Mouse (Mus musculus) right cerebral cortex, postnatal 36 days (tissue): ENCODE measurements at regions not wholly inside any gene's neighbourhood (a gene's known extent, or its start where the extent isn't known, plus 50 kb on each side); places are given as distances from the start of the nearest gene placed in this dataset.
"Not testable (repeated sequence)": the region's sequence is repeated elsewhere in the genome, so short reads cannot be mapped to it uniquely, and the experiment has no call there.

Source experiments
- DNase-seq, 2 experiments: peaks; one replicate each; pipeline ENCODE4 v3.0.0; 2022; ENCODE audit warnings: low spot score in 2 of 2, mixed read lengths in 1 of 2

DNA sequence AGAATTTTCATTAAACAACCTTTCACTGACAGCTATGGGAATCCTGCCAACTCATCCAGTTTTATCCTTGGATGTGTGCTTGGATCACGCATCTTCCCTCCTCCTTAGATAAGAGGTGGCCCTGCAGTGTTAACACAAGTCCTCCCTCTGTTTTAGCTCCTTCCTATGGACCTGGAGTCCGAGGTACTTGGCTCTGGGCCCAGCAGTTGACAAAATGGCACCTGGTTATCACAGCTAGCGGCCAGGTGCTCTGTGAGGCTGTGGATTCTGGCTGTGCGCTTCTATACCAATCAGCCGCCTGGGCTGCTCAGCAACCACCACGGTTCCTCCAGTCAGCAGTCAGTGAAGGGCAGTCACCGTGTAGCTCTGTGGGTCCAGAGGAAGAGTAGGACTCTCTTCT is 157.4 kb downstream of the Prdm2 start:
- no peak for DNase-seq

DNA sequence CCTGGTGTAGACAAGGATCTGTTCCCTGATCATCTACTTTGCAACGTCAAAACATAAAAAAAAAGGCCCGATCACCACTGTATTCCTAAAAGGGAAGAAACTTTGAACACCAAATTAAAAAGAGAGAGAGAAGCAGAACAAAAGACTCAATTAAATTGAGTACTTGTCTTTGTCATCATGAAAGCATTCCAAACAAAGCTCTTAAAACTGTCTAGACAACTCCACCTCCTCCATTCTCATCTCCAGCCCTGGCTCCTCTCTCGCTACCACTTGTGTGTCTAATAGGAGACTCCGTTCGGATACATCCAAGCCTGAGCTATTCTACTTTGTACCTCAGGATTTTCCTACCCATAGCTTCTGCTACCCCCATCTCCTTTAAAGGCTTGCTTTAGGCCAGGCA is 159.8 kb downstream of the Prdm2 start:
- DNase-seq = no peak

GRCm38 (mm10) chr4:143051205-143051604 is 161.6 kb downstream of the Prdm2 start:
- DNase-seq = no peak

DNA sequence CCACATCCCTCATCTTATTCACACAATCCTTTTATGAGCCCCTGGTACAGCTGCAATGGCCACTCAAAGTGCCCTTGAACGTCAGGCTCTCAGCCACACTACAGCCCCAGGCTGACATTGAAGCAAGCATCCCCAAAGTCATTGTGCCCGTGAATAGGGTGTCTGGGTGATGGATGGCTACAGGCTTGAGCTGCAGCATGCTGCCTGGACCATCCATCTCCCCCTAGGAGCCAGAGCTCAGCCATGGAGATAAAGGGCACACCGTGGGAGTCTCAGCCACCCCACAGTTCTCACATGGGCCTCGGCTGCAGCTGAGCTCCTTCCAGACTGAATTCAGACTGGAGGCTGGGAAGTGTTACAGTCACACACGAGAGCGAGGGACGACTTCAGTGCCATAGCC is 167.6 kb downstream of the Prdm2 start:
- DNase-seq = no peak

- DNase-seq = no peak
Measured at GRCm38 (mm10) chr4:143042806-143043205, 170.0 kb downstream of the Prdm2 start.

DNA sequence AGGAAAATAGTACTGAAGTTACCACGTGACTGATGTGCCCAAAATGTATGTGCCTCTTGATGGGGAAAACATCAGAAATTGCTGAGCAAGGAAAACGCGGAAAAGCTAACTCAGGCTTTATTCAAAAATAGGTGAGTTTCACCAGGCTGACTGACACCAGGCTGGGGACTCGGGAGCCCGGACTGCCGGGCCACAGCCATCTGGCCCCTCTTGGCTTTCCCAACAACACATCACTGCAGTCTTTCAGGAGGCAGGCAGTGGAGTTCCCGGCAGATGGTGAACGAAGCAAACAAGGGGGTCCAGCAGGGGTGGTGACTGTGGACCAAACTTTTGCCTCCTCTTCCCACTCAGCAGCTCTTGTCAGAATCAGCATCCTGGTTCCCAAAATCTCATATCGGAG is 174.2 kb downstream of the Prdm2 start:
- DNase-seq = no peak

DNA sequence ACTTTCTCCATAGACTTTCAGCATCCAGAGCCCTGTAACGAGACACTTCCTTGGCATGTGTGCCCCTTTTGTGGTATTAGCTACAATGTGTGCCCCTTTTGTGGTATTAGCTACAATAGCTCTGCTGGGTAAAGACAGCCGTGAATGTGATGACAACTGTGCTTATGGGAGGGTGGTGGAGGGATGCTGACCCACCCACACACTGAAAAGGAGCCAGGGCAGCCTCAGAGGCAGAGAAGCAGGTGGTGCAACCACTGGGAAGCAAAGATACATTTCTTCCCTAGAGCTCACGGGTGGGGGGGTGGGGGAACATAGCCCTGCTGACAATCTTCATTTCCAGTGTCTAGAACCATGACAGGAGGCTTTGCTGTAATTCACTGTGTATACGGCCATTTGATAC is 176.1 kb downstream of the Prdm2 start:
- no peak for DNase-seq

GRCm38 (mm10) chr4:143035089-143035488 is 177.7 kb downstream of the Prdm2 start:
- DNase-seq = not testable (repeated sequence)

DNA sequence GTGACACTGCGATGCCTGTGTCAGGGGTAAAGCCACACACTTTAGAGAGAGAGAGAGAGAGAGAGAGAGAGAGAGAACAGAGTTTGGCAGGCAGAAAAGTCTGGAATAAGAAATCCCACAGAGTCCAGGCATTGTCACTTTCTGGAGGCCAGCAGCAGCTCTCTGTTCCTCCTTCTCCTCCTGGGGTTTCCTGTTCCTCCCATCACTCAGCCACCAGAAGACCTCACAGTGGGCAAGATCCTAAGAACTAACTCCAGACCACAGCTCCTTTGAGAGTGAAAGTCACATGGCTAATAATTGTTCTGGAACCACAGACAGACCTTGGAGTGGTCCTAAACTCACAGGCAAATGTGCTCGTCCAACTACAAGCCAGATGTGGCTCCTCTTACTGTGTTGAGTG is 178.5 kb downstream of the Prdm2 start:
- not testable (repeated sequence) for DNase-seq

GRCm38 (mm10) chr4:143029813-143030212 is 183.0 kb downstream of the Prdm2 start:
- not testable (repeated sequence) for DNase-seq

GRCm38 (mm10) chr4:143027292-143027691 is 185.5 kb downstream of the Prdm2 start:
- peak; percentile 48 to 60 for DNase-seq

- peak; percentile 30 to 43 for DNase-seq
Measured at GRCm38 (mm10) chr4:143021242-143021881, 191.4 kb downstream of the Prdm2 start.

DNA sequence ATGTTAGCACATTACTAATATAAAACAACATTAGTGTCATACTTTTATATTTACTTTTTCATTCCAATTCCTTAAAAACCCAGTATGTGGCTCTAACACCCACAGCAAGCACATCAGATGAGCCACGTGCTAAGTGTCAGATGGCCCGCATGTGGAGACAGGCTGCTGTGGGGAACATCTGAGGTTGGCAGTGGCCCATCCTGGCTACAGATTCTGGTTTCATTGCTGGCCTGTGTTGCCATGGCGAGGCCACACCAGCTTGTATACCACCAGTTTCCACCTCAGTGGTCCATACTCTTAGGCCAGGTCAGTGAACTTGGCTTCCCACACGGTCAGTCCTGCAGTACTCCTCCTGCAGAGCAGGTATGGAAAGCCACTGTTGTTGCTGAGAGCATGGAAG is 192.1 kb downstream of the Prdm2 start:
- no peak for DNase-seq

GRCm38 (mm10) chr4:143012900-143013299 is 199.9 kb downstream of the Prdm2 start:
- no peak for DNase-seq

GRCm38 (mm10) chr4:143001961-143002360 is 210.8 kb downstream of the Prdm2 start:
- DNase-seq = no peak

DNA sequence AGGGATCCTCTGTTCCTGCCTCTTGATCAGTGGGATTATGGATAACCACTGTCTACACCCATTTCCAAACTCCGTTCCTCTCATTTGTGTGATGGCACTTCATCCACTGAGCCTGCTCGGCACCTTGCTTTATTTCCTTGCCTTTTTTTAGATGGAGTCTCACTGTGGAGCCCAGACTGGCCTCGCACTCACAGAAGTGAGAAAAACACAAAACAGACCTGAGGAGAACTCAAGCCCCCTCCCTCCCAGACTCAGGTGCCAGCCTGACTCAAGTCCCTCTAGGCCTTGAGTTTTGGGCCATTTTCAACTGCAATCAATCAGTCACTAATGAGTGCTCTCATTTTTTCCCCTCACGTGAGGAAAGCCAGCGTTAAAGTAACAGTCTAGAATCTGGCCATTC is 211.3 kb downstream of the Prdm2 start:
- no peak for DNase-seq

GRCm38 (mm10) chr4:142996406-142996805 is 216.4 kb downstream of the Prdm2 start:
- DNase-seq = no peak

- DNase-seq = no peak
Measured at GRCm38 (mm10) chr4:142991401-142991800, 221.4 kb downstream of the Prdm2 start.

DNA sequence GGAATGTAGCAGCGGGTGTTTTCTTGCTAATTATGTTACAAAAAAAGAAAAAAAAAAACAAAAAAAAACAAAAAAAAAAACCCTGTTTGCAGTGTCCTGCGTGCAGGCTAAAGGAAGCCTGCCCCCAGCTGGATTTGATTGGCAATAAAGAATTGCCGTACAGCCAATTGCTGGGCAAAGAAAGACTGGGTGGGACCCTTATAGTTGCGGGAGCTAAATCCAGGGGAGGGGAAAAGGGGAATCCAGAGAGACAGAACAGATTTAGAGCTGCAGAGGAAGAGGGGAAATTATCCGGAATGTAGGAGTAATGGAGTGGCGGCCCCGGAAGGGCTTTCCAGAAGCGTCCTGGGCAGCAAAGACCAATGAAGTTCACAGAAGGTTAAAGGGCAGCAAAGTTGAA is 223.6 kb downstream of the Prdm2 start:
- no peak for DNase-seq

DNA sequence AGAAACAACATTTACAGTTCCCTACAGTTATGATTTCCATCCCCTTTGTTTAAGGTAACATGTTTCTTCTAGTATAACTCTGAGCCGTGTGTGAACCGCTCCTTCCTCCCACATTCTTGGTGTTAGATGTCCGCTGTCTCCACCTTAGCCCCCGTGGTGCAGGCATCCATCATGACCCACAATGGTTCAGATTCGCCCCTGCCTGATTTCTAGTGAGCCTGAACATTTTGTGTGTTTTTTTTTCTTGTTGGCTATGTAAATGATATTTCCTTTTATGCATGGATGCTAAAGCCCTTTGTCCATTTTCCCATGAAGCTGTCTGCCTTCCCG is 229.5 kb downstream of the Prdm2 start:
- no peak for DNase-seq

DNA sequence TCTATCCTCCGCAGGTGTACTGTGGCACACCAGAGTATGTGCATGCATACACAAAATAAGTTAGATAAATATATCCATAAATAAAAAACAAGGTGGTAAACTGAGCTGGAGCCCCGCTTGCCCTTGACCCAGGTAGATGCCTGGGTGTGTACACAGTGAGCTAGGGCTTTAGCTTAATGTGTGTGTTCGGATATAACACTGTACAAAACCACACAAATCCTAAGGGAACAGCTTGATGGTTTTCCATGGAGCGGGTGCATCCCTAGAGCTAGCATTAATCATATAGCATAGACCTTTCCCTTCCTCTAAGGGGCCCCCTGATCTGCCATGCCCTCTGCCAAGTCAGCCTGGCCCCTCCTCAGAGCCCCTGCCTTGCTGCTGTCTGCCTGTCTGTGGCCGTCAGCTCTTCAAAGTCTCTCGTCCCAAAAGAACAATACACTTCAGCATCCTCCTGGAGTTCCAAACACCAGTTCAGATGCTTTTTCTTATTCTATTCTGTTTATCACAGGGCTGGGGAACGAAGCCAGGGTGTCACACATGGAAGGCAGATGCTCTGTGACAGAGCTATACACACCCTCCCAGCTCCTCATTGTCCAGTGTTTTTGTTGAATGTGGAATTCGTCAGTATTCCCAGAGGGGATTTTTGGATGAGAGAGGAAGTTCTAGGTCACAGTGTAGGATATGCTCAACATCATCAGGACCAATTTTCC is 230.1 kb downstream of the Prdm2 start:
- no peak for DNase-seq

- no peak for DNase-seq
Measured at GRCm38 (mm10) chr4:142975620-142976019, 237.2 kb downstream of the Prdm2 start.

GRCm38 (mm10) chr4:142970040-142970439 is 242.8 kb downstream of the Prdm2 start:
- peak in 1 of 2 experiments; percentile 12 for DNase-seq

- no peak for DNase-seq
Measured at GRCm38 (mm10) chr4:142967604-142968003, 245.2 kb downstream of the Prdm2 start.
